Mouse (Mus musculus) forebrain, embryonic 13.5 days (tissue): ENCODE measurements around the gene Pde10a. TPM values are rescaled to one million over a fixed set of nuclear protein-coding genes. Genes with fewer than 3 reads are reported as not detected.

Source experiments
- ATAC-seq: fragments of 200-750 bp; cut with Nextera tagmentation; 2 replicates; pipeline ENCODE4 v1.8.0; 2017
- H3K27ac ChIP-seq: fragments of 300-500 bp; sonication (generic); 2 replicates; pipeline ENCODE4 v1.5.1; 2015; ENCODE audit warnings: inconsistent platforms, mild to moderate bottlenecking, moderate library complexity
- H3K27me3 ChIP-seq: fragments of 300-500 bp; sonication (generic); 2 replicates; pipeline ENCODE4 v1.6.1; 2015; ENCODE audit warnings: mild to moderate bottlenecking, inconsistent platforms
- H3K36me3 ChIP-seq: fragments of 300-500 bp; sonication (generic); 2 replicates; pipeline ENCODE4 v1.6.1; 2015; ENCODE audit warnings: mild to moderate bottlenecking, inconsistent platforms; ENCODE audit not compliant: poor library complexity, severe bottlenecking
- H3K4me1 ChIP-seq: fragments of 300-500 bp; sonication (generic); 2 replicates; pipeline ENCODE4 v1.6.1; 2015; ENCODE audit warnings: inconsistent platforms
- H3K4me2 ChIP-seq: fragments of 300-500 bp; sonication (generic); 2 replicates; pipeline ENCODE4 v1.6.1; 2015; ENCODE audit warnings: inconsistent platforms, mild to moderate bottlenecking, moderate library complexity
- H3K4me3 ChIP-seq: fragments of 300-500 bp; sonication (generic); 2 replicates; pipeline ENCODE4 v1.5.1; 2015; ENCODE audit warnings: mild to moderate bottlenecking, inconsistent platforms
- H3K9ac ChIP-seq: fragments of 300-500 bp; sonication (generic); 2 replicates; pipeline ENCODE4 v1.6.1; 2015; ENCODE audit warnings: mild to moderate bottlenecking, inconsistent platforms
- H3K9me3 ChIP-seq: fragments of 300-500 bp; sonication (generic); replicated peaks from 2 replicates; pipeline ENCODE4 v1.6.1; 2016; ENCODE audit warnings: inconsistent platforms
- WGBS: fragments of 180-500 bp; shearing (Covaris S2); methylation state at CpG from one replicate; pipeline ENCODE4 v1.1.7; 2015; 5-methylcytosine and 5-hydroxymethylcytosine counted together
- polyA plus RNA-seq: library from polyadenylated mRNA; unstranded; fragments of >200 nt; fragmentation: Nextera tagmentation; extraction: Ambion mirVana; gene quantifications from 2 replicates; pipeline ENCODE4 v1.2.1, GENCODE M21; 2015

Gene Pde10a
- polyA plus RNA-seq, 1 experiment from 2014 or later, result 13.4 TPM

DNA sequence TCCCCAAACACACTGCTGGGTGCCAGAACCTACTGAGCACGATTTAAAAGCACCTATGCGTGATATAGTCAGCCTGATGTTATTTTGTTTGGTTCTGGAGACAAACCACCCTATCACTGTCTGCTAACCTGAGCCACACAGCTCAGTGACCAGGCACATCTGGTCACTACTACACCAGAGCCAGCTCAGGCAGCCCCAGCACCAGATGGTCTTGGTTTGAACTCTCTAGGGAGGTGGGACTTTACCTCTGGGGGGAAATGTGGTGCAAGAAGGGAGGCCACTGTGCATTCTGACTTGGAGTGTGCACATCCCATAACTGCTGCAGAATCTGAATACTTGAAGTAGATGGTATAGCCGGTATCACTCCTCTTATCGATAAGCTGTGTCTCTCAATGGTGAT, 86.7 kb downstream of the Pde10a start:
- H3K27me3 ChIP-seq, result no peaks in the 10 kb centered on the region
- no peak overlapping the region for H3K4me3 ChIP-seq
- H3K9me3 ChIP-seq, result no peaks in the 10 kb centered on the region
- H3K9ac ChIP-seq, result no peak overlapping the region
- no peak for ATAC-seq
- no peaks in the 10 kb centered on the region for H3K36me3 ChIP-seq
- no peaks in the 10 kb centered on the region for H3K4me1 ChIP-seq
- H3K27ac ChIP-seq, result no peak overlapping the region
- 88% methylated on average over 4 of the region's 4 CpGs for WGBS
- H3K4me2 ChIP-seq, result no peak overlapping the region

DNA sequence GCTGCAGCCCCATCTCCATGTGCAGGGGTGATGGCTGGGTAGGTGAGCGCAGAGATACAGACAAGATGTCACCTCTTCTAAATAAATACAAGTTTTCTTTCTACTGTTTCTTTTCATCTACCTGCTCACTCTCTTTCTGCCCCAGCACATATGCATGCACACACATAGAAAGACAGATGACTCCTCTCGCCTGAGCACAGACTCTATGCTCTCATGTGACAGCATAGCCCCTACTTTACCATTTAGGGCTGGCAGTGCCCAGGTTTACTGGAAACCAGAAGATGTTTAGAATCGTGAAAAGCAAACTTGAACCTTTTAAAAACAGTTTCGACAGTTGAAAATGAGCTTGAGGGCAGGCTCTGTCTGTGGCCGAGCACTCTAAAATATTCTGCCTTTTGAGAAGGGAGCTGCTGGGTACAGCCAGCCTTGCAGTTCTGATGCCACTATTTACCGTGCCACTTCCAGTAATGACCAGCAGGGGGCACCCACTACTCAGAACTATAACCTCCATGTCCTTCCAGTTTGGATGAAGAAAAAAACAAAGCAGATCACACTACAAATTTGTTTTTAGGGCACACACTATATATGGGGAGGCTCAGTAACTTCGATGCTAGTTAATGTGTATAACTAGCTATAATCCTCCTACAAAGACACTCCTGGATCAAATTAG, 88.8 kb downstream of the Pde10a start:
- Histone ChIP-seq H3K36me3 (no peaks in the 10 kb centered on the region), H3K9ac (no peak overlapping the region), H3K9me3 (no peaks in the 10 kb centered on the region), H3K27me3 (no peaks in the 10 kb centered on the region), H3K4me3 (no peak overlapping the region), H3K4me2 (no peak overlapping the region), H3K4me1 (no peaks in the 10 kb centered on the region), H3K27ac (no peak overlapping the region)
- 38% methylated on average over 7 of the region's 7 CpGs for WGBS
- ATAC-seq, result peak; percentile 81; the same call in 1 of the 2 replicates

DNA sequence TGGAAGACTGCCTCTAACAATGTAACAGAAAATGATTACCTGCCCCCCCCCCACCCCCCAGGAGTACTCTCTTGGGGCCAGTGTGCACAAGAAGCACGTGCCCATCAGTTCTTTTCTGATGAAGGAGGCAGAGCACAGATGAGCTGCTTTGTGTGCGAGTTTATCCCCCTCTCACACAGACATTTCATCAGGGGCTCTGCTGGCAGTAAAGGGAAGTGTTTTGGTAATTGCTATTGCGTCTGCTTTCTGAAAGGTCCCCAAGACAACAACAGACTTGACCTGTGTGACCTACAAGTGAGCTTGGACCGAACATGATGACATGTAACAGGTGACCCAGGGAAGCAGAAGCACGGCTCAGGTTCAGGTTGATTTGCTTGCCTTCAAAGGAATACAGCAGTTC, 95.2 kb downstream of the Pde10a start:
- Histone ChIP-seq H3K27ac (no peak overlapping the region), H3K36me3 (no peaks in the 10 kb centered on the region), H3K4me2 (no peak overlapping the region), H3K27me3 (no peaks in the 10 kb centered on the region), H3K4me3 (no peak overlapping the region), H3K9me3 (no peaks in the 10 kb centered on the region), H3K9ac (no peak overlapping the region), H3K4me1 (peaks cover 9% of the 10 kb centered on the region; the same call in 1 of the 2 replicates)
- no peak for ATAC-seq
- 41% methylated on average over 5 of the region's 5 CpGs for WGBS

DNA sequence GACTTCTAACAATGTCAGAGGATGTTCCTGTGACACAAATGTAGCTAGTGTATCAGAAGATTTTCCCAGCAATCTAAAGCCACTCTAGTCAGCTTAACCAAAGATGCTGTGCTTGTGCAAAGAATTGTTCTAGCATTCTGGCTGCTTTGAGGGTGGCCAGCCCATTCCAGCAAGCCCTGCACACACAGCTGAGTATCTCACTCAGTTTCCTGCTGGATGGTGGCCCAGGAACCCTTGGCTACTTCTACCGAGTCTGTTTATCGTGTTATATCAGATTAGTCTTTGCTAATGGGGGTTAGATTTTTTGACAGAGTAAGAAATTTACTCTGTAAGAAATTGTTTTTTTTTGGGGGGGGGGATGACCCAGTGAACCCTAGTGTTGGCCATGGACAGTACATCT, 95.9 kb downstream of the Pde10a start:
- Histone ChIP-seq H3K9me3 (no peaks in the 10 kb centered on the region), H3K27me3 (no peaks in the 10 kb centered on the region), H3K27ac (no peak overlapping the region), H3K4me3 (no peak overlapping the region), H3K36me3 (no peaks in the 10 kb centered on the region), H3K9ac (no peak overlapping the region), H3K4me2 (no peak overlapping the region), H3K4me1 (peaks cover 10% of the 10 kb centered on the region; the same call in 1 of the 2 replicates)
- WGBS, result 72% methylated on average over 2 of the region's 2 CpGs
- ATAC-seq, result no peak

- Histone ChIP-seq H3K4me1 (peaks cover 14% of the 10 kb centered on the region), H3K9ac (no peak overlapping the region), H3K4me3 (no peak overlapping the region), H3K27ac (no peak overlapping the region), H3K27me3 (no peaks in the 10 kb centered on the region), H3K36me3 (no peaks in the 10 kb centered on the region), H3K4me2 (no peak overlapping the region), H3K9me3 (no peaks in the 10 kb centered on the region)
- 68% methylated on average over 6 of the region's 6 CpGs for WGBS
- no peak for ATAC-seq
These were observed 96.7 kb downstream of the Pde10a start for GRCm38 (mm10) chr17:8621906-8622305.

- no peak overlapping the region for H3K27ac ChIP-seq
- WGBS, result 36% methylated on average over 8 of the region's 8 CpGs
- no peak overlapping the region for H3K9ac ChIP-seq
- H3K4me2 ChIP-seq, result no peak overlapping the region
- H3K4me1 ChIP-seq, result peaks cover 18% of the 10 kb centered on the region
- no peak overlapping the region for H3K4me3 ChIP-seq
- H3K36me3 ChIP-seq, result no peaks in the 10 kb centered on the region
- ATAC-seq, result no peak
- no peaks in the 10 kb centered on the region for H3K27me3 ChIP-seq
- H3K9me3 ChIP-seq, result no peaks in the 10 kb centered on the region
These were observed 101.2 kb downstream of the Pde10a start for GRCm38 (mm10) chr17:8626421-8626820.

DNA sequence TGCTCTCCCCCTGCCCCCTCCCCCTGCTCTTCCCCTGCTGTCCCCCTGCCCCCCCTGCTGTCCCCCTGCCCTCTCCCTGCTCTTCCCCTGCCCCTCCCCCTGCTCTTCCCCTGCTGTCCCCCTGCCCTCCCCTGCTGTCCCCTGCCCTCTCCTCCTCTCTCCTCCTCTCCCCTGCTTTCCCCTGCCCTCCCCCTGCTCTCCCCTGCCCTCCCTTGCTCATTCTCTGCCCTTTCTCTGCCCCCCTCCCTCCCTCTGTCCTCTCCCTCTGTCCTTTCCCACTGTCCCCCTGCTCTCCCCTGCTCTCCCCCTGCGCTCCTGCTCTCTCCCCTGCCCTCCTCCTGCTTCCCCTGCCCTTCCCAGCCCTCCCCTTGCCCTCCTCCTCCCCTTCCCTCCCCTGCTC, 106.5 kb downstream of the Pde10a start:
- H3K4me3 ChIP-seq, result no peak overlapping the region

GRCm38 (mm10) chr17:8633596-8633995, 108.4 kb downstream of the Pde10a start:
- Histone ChIP-seq H3K9me3 (no peaks in the 10 kb centered on the region), H3K27ac (no peak overlapping the region), H3K36me3 (no peaks in the 10 kb centered on the region), H3K9ac (no peak overlapping the region), H3K27me3 (no peaks in the 10 kb centered on the region), H3K4me3 (no peak overlapping the region), H3K4me2 (no peak overlapping the region), H3K4me1 (no peaks in the 10 kb centered on the region)
- ATAC-seq, result no peak
- whole genome bisulfite sequencing, result 57% methylated on average over 8 of the region's 8 CpGs

More for the DNA sequence above, 106.5 kb downstream of the Pde10a start:
- ATAC-seq, result no peak
- no peak overlapping the region for H3K9ac ChIP-seq
- no peak overlapping the region for H3K4me2 ChIP-seq
- 67% methylated on average over 1 of the region's 1 CpGs for WGBS
- peaks cover 4% of the 10 kb centered on the region for H3K4me1 ChIP-seq
- no peak overlapping the region for H3K27ac ChIP-seq
- no peaks in the 10 kb centered on the region for H3K27me3 ChIP-seq
- H3K9me3 ChIP-seq, result no peaks in the 10 kb centered on the region
- no peaks in the 10 kb centered on the region for H3K36me3 ChIP-seq

DNA sequence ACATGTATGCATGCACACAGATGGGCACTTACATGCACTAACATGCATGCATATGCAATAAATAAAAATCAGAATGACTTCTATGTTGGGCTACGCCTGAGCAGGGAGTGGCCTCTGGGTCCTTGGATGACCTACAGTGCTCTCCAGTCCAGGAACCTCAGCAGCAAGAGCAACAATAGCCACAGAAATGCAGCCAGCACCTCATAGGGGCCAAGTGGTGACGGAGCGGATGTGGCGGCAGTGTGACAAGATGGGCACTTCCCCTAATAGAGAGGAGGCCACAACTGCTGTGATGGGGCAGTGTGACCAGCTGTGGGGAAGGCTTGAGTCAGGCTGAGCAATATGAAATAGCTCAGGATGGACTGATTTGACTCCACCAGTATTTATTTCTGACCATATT, 109.3 kb downstream of the Pde10a start:
- Histone ChIP-seq H3K27me3 (no peaks in the 10 kb centered on the region), H3K9ac (no peak overlapping the region), H3K9me3 (no peaks in the 10 kb centered on the region), H3K4me3 (no peak overlapping the region), H3K36me3 (no peaks in the 10 kb centered on the region), H3K4me1 (no peaks in the 10 kb centered on the region), H3K4me2 (no peak overlapping the region), H3K27ac (no peak overlapping the region)
- WGBS, result 91% methylated on average over 4 of the region's 4 CpGs
- ATAC-seq, result no peak

DNA sequence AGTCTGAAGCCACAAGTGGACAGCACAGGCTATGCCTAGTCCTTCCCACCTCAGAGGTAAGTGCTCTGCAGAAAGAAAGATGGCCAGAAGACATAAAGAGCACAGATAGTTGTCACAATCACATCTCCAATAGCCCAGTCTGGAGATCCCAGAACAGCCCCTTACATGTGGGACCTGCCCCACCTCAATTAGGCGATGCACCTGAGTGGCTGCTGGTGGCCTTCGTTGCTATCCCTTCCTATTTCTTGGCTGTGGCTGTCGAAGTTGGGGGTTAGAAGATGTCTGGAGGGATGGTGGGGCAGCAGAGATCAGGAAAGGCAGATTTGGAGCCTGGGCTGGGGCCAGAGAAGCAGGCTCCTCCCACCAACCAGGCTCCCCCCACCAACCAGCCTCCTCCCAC, 111.1 kb downstream of the Pde10a start:
- 76% methylated on average over 3 of the region's 3 CpGs for WGBS
- no peak overlapping the region for H3K27ac ChIP-seq
- H3K4me3 ChIP-seq, result no peak overlapping the region

DNA sequence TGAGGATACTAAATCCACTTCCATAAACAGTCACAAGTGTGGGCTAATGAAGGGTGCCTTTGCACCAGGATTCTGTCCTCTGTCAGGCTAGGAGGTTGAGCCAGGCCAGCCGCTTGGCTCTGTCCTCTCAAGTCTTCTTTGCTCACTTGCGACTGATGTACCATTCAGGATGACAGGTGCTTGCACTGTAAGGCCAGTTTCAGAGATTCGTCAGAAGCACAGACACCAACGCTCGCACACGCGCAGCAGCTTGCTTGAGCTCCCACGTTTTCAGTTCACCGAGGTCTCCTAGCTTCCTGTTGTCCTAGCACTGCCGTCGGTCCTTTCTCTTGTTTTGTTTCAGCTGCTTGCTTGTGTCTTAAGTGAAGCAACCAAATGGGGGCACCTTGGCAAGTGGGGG, 111.5 kb downstream of the Pde10a start:
- ATAC-seq, result no peak
- Histone ChIP-seq H3K36me3 (no peaks in the 10 kb centered on the region), H3K4me2 (no peak overlapping the region), H3K4me1 (no peaks in the 10 kb centered on the region), H3K4me3 (no peak overlapping the region), H3K9me3 (no peaks in the 10 kb centered on the region), H3K9ac (no peak overlapping the region), H3K27me3 (no peaks in the 10 kb centered on the region), H3K27ac (no peak overlapping the region)
- 80% methylated on average over 11 of the region's 11 CpGs for WGBS

More for the DNA sequence above, 111.1 kb downstream of the Pde10a start:
- H3K27me3 ChIP-seq, result no peaks in the 10 kb centered on the region
- no peaks in the 10 kb centered on the region for H3K36me3 ChIP-seq
- no peak for ATAC-seq
- H3K9me3 ChIP-seq, result no peaks in the 10 kb centered on the region
- H3K4me1 ChIP-seq, result no peaks in the 10 kb centered on the region
- H3K9ac ChIP-seq, result no peak overlapping the region
- H3K4me2 ChIP-seq, result no peak overlapping the region

DNA sequence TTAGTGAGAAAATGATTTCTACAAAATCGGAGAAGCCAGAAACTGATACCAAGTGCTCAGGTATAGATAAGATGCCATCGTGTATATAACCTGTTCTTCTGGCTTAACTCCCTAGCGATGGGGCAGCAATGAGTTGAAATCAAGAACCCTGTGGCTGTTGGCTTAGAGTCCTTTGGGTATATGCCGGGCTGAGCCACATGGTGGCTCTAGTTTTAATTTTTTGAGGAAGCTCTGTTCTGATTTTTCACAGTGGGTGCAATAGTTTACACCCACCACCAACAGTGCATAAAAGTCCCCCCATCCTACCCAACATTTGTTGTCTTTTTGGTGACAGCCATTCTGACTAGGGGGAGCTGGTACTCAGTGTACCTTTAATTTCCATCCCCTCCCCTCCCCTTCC, 112.0 kb downstream of the Pde10a start:
- Histone ChIP-seq H3K9me3 (no peaks in the 10 kb centered on the region), H3K9ac (no peak overlapping the region), H3K36me3 (no peaks in the 10 kb centered on the region), H3K4me1 (no peaks in the 10 kb centered on the region), H3K27me3 (no peaks in the 10 kb centered on the region), H3K4me3 (no peak overlapping the region), H3K27ac (no peak overlapping the region), H3K4me2 (no peak overlapping the region)
- no peak for ATAC-seq
- WGBS, result 76% methylated on average over 4 of the region's 4 CpGs

DNA sequence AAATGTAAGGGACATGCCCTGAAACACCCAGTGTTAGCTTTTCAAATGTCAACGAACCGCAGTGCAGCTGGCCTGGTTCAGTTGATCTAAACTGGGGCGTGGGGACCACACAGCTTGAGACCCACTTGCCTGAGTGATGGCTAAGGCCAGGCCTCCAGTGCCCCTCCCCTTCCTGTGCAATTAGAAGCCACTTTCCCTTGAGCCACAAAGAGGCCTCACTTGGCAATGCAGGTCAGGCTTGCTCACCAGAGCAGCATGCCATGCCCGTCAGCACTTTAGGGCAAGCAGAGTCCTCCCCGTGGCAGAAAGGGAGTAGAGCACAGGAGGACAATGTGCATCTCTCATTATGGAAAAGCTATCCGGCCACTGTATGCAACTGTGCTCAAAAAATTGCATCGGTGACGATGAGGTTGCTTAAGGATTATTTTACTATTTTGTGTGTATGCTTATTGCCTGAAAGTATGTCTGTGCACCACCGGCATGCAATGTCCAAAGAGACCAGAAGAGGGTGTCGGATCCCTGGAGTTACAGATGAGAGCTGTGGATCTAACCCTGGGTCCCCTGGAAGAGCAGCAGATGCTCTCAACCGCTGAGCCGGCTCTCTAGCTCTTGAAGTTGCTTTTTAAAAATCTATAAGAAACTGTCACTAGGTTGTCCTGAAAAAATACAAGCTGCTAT, 114.7 kb downstream of the Pde10a start:
- H3K27ac ChIP-seq, result no peak overlapping the region
- H3K9me3 ChIP-seq, result no peaks in the 10 kb centered on the region
- no peak overlapping the region for H3K9ac ChIP-seq
- no peak overlapping the region for H3K4me3 ChIP-seq
- 82% methylated on average over 12 of the region's 12 CpGs for WGBS
- ATAC-seq, result no peak
- no peaks in the 10 kb centered on the region for H3K27me3 ChIP-seq
- no peaks in the 10 kb centered on the region for H3K4me1 ChIP-seq
- H3K36me3 ChIP-seq, result no peaks in the 10 kb centered on the region
- H3K4me2 ChIP-seq, result no peak overlapping the region
